Comparison of ENCODE assay signal across 11 mouse cellular contexts in genomic region chr1:87929730-87930129, GRCm38 (mm10).
DNase-seq lines count a peak whose midpoint lies in the region; ATAC-seq and TF ChIP-seq lines count a peak whose summit lies in the region.
"Had no signal": no experiment of that assay in that cellular context is flagged by ENCODE, and none has a peak within 500 bp of the region (broad histone marks: within the 10 kb centered on the region; RNA-seq: fewer than 3 reads in every experiment).

No protein-coding gene starts in this region.

- no peaks in the 10 kb centered on the region for H3K27me3 ChIP-seq in hindbrain, postnatal 0 days (ENCODE audit: insufficient read depth, low read length)
- no peaks in the 10 kb centered on the region for H3K27me3 ChIP-seq in hindbrain, embryonic 16.5 days (replicated peaks; ENCODE audit: control insufficient read depth, insufficient read depth, low read length)
- H3K27me3 ChIP-seq: embryonic facial prominence, embryonic 13.5 days; lung, embryonic 15.5 days had no signal

- H3K4me1 ChIP-seq in hindbrain, postnatal 0 days (ENCODE audit: insufficient read depth, low read length): no peaks in the 10 kb centered on the region
- no peaks in the 10 kb centered on the region; the same call in 1 of the 2 replicates for H3K4me1 ChIP-seq in hindbrain, embryonic 16.5 days (ENCODE audit: control insufficient read depth, insufficient read depth, low read depth, low read length)
- H3K4me1 ChIP-seq: embryonic facial prominence, embryonic 13.5 days; lung, embryonic 15.5 days had no signal

- TF ChIP-seq CTCF in hindbrain, postnatal 0 days (IDR thresholded peaks at IDR 0.05; ENCODE audit: low read depth): no peak

- H3K9ac ChIP-seq in hindbrain, postnatal 0 days (replicated peaks; ENCODE audit: low read length): no peak overlapping the region
- no peak overlapping the region for H3K9ac ChIP-seq in hindbrain, embryonic 16.5 days (ENCODE audit: low read depth, low read length)
- H3K9ac ChIP-seq: embryonic facial prominence, embryonic 13.5 days; lung, embryonic 15.5 days had no signal

- peak; percentile 40 for DNase-seq in hindbrain, postnatal 0 days (ENCODE audit: low spot score)
- peak; percentile 58 for DNase-seq in testis, postnatal 10 days (ENCODE audit: low spot score)
- no peak for DNase-seq in testis, postnatal 14 days (ENCODE audit: low spot score)
- DNase-seq in cerebellum, adult 8-10 months: peak; percentile 76
- DNase-seq in heart, adult 11 months: no peak
- DNase-seq: kidney, adult 18-20 months had no signal

- no peak overlapping the region for H3K4me3 ChIP-seq in hindbrain, postnatal 0 days (ENCODE audit: low read length)
- no peak overlapping the region for H3K4me3 ChIP-seq in hindbrain, embryonic 16.5 days (ENCODE audit: low read length)
- H3K4me3 ChIP-seq: embryonic facial prominence, embryonic 13.5 days; lung, embryonic 15.5 days had no signal

- peaks cover 43% of the 10 kb centered on the region; the same call in 1 of the 2 replicates for H3K36me3 ChIP-seq in hindbrain, postnatal 0 days (ENCODE audit: insufficient read depth, low read length)
- H3K36me3 ChIP-seq in hindbrain, embryonic 16.5 days (ENCODE audit: control insufficient read depth, insufficient read depth, low read length): peaks cover 33% of the 10 kb centered on the region

- H3K9me3 ChIP-seq in hindbrain, postnatal 0 days (ENCODE audit: low read length): no peaks in the 10 kb centered on the region
- H3K9me3 ChIP-seq in hindbrain, embryonic 16.5 days (ENCODE audit: control insufficient read depth, low read length): no peaks in the 10 kb centered on the region
- H3K9me3 ChIP-seq: embryonic facial prominence, embryonic 13.5 days; lung, embryonic 15.5 days had no signal

- no peak overlapping the region for H3K4me2 ChIP-seq in hindbrain, postnatal 0 days (ENCODE audit: low read depth, low read length)
- no peak overlapping the region for H3K4me2 ChIP-seq in hindbrain, embryonic 16.5 days (ENCODE audit: low read length)
- H3K4me2 ChIP-seq: embryonic facial prominence, embryonic 13.5 days; lung, embryonic 15.5 days had no signal

- 60% methylated on average over 5 of the region's 5 CpGs for WGBS in hindbrain, postnatal 0 days
- 63% methylated on average over 5 of the region's 5 CpGs for WGBS in hindbrain, embryonic 16.5 days

- H3K27ac ChIP-seq in hindbrain, postnatal 0 days: no peak overlapping the region
- no peak overlapping the region for H3K27ac ChIP-seq in hindbrain, embryonic 16.5 days (ENCODE audit: low read depth, low read length)
- H3K27ac ChIP-seq: embryonic facial prominence, embryonic 13.5 days; lung, embryonic 15.5 days had no signal

- ATAC-seq in hindbrain, postnatal 0 days: no peak
- ATAC-seq in hindbrain, embryonic 16.5 days: no peak; the same call in 1 of the 2 replicates
- no peak for ATAC-seq in monocyte, adult 5-6 weeks (replicated peaks; ENCODE audit: insufficient number of reproducible peaks, low FRiP score, low TSS enrichment, poor library complexity, severe bottlenecking)
- ATAC-seq: CD4-positive, CD25-positive, alpha-beta regulatory T cell, adult 4 months had no signal

Comparison
In these comparisons a context has a peak if more than half of its experiments do, and no peak if none do; other contexts are left out.
1. DNase-seq: peak in hindbrain, postnatal 0 days (single experiment), testis, postnatal 10 days (single experiment) and cerebellum, adult 8-10 months (single experiment); none in testis, postnatal 14 days (single experiment) and heart, adult 11 months (single experiment).